Mouse (Mus musculus): ENCODE measurements at regions not wholly inside any gene's neighbourhood (a gene's known extent, or its start where the extent isn't known, plus 50 kb on each side); places are given as distances from the start of the nearest gene placed in this dataset.
"Not testable (repeated sequence)": the region's sequence is repeated elsewhere in the genome, so short reads cannot be mapped to it uniquely, and the experiment has no call there.

GRCm38 (mm10) chr4:61967674-61968073 is 86.3 kb downstream of the Mup20 start:
- TF ChIP-seq CTCF, POLR2A (IDR thresholded peaks at IDR 0.05; ENCODE audit: extremely low read depth, insufficient read depth, low read length): not testable (repeated sequence)

All from cortical plate, adult 2 months (tissue).